Mouse (Mus musculus) ES-Bruce4 (cell line): ENCODE results near the gene Ikbip. TPM values are rescaled to one million over a fixed set of nuclear protein-coding genes. Genes with fewer than 3 reads are reported as not detected.
A peak's percentile ranks its signal among the peaks of the same experiment; 100 is the strongest.

ENCODE experiments used
- H3K27ac ChIP-seq: 2 replicates; pipeline ENCODE4 v1.5.1; 2012; ENCODE audit warnings: low read length, inconsistent platforms; ENCODE audit not compliant: insufficient read depth
- H3K27me3 ChIP-seq: 2 replicates; pipeline ENCODE4 v1.6.1; 2012; ENCODE audit warnings: mild to moderate bottlenecking, low read length, inconsistent platforms; ENCODE audit not compliant: control insufficient read depth, poor library complexity, insufficient read depth, severe bottlenecking
- H3K36me3 ChIP-seq: 2 replicates; pipeline ENCODE4 v1.6.1; 2012; ENCODE audit warnings: inconsistent platforms, mild to moderate bottlenecking, low read length, moderate library complexity; ENCODE audit not compliant: control insufficient read depth, poor library complexity, insufficient read depth, severe bottlenecking
- H3K4me1 ChIP-seq: one replicate; pipeline ENCODE4 v1.8.1; 2011; ENCODE audit warnings: low read length; ENCODE audit not compliant: control insufficient read depth, insufficient read depth
- H3K4me3 ChIP-seq: 2 replicates; pipeline ENCODE4 v1.5.1; 2011; ENCODE audit warnings: low read depth, mild to moderate bottlenecking, low read length
- H3K9ac ChIP-seq: 2 replicates; pipeline ENCODE4 v1.6.1; 2012; ENCODE audit warnings: low read depth, mild to moderate bottlenecking, inconsistent platforms; ENCODE audit not compliant: poor library complexity, severe bottlenecking
- H3K9me3 ChIP-seq: replicated peaks from 2 replicates; pipeline ENCODE4 v1.6.1; 2012; ENCODE audit warnings: mild to moderate bottlenecking, low read length, inconsistent platforms; ENCODE audit not compliant: control insufficient read depth, poor library complexity, insufficient read depth, severe bottlenecking
- CTCF ChIP-seq: IDR thresholded peaks from one replicate; pipeline ENCODE4 v1.8.1; 2011; ENCODE audit warnings: low read depth, low read length
- EP300 ChIP-seq: IDR thresholded peaks from 2 replicates; pipeline ENCODE4 v1.6.1; 2011; ENCODE audit warnings: low read depth, low read length; ENCODE audit not compliant: insufficient read depth
- POLR2A ChIP-seq: IDR thresholded peaks from one replicate; pipeline ENCODE4 v1.8.1; 2011; ENCODE audit warnings: low read length; ENCODE audit not compliant: insufficient read depth
- polyA plus RNA-seq: library from polyadenylated mRNA; stranded (reverse); fragments of >200 nt; gene quantifications from 2 replicates; pipeline ENCODE4 v1.2.4, GENCODE M21; 2011; ENCODE audit warnings: low read depth; ENCODE audit not compliant: missing spikeins, insufficient read depth, insufficient read length

The Ikbip gene
- polyA plus RNA-seq, 1 experiment = 35.1 TPM

GRCm38 (mm10) chr10:91102799-91103590 is 20.3 kb downstream of the Ikbip start:
- H3K36me3 ChIP-seq = no peaks in the 10 kb centered on the region
- H3K9me3 ChIP-seq = no peaks in the 10 kb centered on the region
- no peak overlapping the region for H3K27ac ChIP-seq
- H3K4me3 ChIP-seq = no peak overlapping the region
- H3K4me1 ChIP-seq = no peaks in the 10 kb centered on the region
- no peak overlapping the region for H3K9ac ChIP-seq
- no peak for TF ChIP-seq EP300
- no peak for TF ChIP-seq POLR2A
- TF ChIP-seq CTCF = no peak
- no peaks in the 10 kb centered on the region for H3K27me3 ChIP-seq

- Histone ChIP-seq H3K4me1 (no peaks in the 10 kb centered on the region), H3K9ac (no peak overlapping the region), H3K36me3 (no peaks in the 10 kb centered on the region), H3K27me3 (no peaks in the 10 kb centered on the region), H3K27ac (no peak overlapping the region), H3K4me3 (no peak overlapping the region), H3K9me3 (no peaks in the 10 kb centered on the region)
- TF ChIP-seq POLR2A (no peak), EP300 (no peak), CTCF (no peak)
Measured at GRCm38 (mm10) chr10:91105981-91106380, 23.2 kb downstream of the Ikbip start.

- Histone ChIP-seq H3K27ac (no peak overlapping the region), H3K27me3 (no peaks in the 10 kb centered on the region), H3K4me3 (no peak overlapping the region), H3K9ac (no peak overlapping the region), H3K4me1 (no peaks in the 10 kb centered on the region), H3K36me3 (no peaks in the 10 kb centered on the region; the same call in 1 of the 2 replicates), H3K9me3 (no peaks in the 10 kb centered on the region)
- TF ChIP-seq EP300 = no peak
- TF ChIP-seq POLR2A = no peak
Measured at GRCm38 (mm10) chr10:91109841-91110240, 27.1 kb downstream of the Ikbip start.

GRCm38 (mm10) chr10:91116958-91117357 is 34.2 kb downstream of the Ikbip start:
- TF ChIP-seq CTCF = peak; percentile 34
- no peak for TF ChIP-seq EP300
- TF ChIP-seq POLR2A = no peak
- no peaks in the 10 kb centered on the region for H3K27me3 ChIP-seq
- H3K27ac ChIP-seq = no peak overlapping the region
- no peak overlapping the region for H3K4me3 ChIP-seq
- no peaks in the 10 kb centered on the region for H3K9me3 ChIP-seq
- peaks cover 63% of the 10 kb centered on the region for H3K36me3 ChIP-seq
- no peaks in the 10 kb centered on the region for H3K4me1 ChIP-seq
- H3K9ac ChIP-seq = no peak overlapping the region

GRCm38 (mm10) chr10:91122646-91123045 is 39.9 kb downstream of the Ikbip start:
- H3K9me3 ChIP-seq = no peaks in the 10 kb centered on the region

GRCm38 (mm10) chr10:91123281-91123827 is 40.6 kb downstream of the Ikbip start:
- Histone ChIP-seq H3K27me3 (no peaks in the 10 kb centered on the region), H3K9me3 (no peaks in the 10 kb centered on the region), H3K36me3 (peaks cover 39% of the 10 kb centered on the region), H3K4me3 (peak overlapping the region; percentile 97), H3K9ac (peak overlapping the region; percentile 91), H3K4me1 (no peaks in the 10 kb centered on the region), H3K27ac (peak overlapping the region; percentile 35)
- no peak for TF ChIP-seq EP300
- TF ChIP-seq CTCF = no peak
- no peak for TF ChIP-seq POLR2A

More at GRCm38 (mm10) chr10:91122646-91123045, 39.9 kb downstream of the Ikbip start:
- no peak overlapping the region for H3K27ac ChIP-seq
- no peaks in the 10 kb centered on the region for H3K27me3 ChIP-seq
- no peak overlapping the region for H3K4me3 ChIP-seq
- H3K36me3 ChIP-seq = peaks cover 46% of the 10 kb centered on the region
- H3K9ac ChIP-seq = peak overlapping the region; percentile 91
- TF ChIP-seq POLR2A = no peak
- TF ChIP-seq EP300 = no peak
- TF ChIP-seq CTCF = no peak
- H3K4me1 ChIP-seq = no peaks in the 10 kb centered on the region
